Mouse (Mus musculus): ENCODE measurements around the gene Adamts15.

The Adamts15 gene

GRCm38 (mm10) chr9:30920736-30921135, 1.5 kb downstream of the Adamts15 start:
- no peak for DNase-seq

GRCm38 (mm10) chr9:30919686-30920085, 2.6 kb downstream of the Adamts15 start:
- no peak for DNase-seq

DNA sequence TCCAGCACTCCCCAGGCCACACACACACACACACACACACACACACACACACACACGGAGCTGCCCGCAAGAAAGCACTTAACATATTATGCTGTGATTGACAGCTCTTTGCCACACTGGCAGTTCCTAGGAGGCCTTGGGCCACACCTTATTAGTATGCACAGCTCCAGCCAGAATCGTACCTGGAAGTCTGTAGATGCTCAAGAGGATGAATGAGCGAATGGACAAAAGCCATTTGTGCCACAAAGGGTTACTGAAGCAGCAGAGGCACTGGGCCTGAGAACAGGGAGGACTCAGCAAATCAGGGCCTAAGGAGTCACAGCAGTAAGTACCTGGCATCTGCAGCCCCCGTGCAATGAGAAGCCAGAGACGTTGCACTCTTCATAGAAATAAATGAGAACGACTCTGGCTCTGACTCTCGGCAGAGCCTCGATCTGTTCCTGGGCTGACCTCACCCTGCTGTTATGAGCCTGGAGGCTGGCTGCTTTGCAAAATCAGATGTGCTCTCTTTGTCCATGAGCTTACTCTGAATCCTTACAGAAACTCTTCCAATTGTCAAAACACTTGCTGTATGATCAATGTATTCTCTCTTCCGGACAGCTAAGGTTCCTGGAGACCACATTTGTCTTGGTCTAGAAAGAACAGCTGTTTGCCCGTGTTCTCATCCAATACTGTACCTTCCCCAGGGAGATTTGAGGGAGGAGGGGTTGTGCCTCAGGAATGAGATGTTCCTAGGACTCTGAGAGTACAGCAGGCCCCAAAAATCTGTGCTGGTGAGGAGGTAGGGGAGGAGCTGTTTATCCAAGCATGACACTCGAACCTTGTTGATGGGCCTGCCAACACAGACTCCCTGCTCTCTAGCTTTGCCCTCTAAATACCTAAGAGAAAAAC, 3.5 kb downstream of the Adamts15 start:
- no peak for DNase-seq

GRCm38 (mm10) chr9:30916266-30916968, 5.8 kb downstream of the Adamts15 start:
- DNase-seq = no peak

DNA sequence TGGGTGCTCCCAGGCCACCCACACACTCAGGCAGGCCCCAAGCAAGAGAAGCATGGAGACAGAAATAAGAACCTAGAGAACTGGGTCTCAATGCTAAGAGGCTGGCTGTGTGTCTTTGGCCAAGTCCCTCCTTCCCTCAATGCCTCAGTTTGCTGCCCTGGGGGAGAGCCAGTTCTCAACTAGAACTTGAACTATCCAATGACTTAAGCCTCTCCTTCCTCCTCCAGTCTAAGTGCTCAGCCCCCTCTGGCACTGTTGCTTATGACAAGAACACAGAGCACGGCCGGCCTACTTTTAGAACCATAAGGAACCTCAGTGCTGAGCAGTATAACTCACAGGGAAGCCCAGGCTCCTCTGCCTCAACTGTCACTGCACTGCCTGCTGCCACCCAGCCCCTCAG, 8.0 kb downstream of the Adamts15 start:
- no peak for DNase-seq

GRCm38 (mm10) chr9:30913429-30913828, 8.8 kb downstream of the Adamts15 start:
- DNase-seq = no peak

DNA sequence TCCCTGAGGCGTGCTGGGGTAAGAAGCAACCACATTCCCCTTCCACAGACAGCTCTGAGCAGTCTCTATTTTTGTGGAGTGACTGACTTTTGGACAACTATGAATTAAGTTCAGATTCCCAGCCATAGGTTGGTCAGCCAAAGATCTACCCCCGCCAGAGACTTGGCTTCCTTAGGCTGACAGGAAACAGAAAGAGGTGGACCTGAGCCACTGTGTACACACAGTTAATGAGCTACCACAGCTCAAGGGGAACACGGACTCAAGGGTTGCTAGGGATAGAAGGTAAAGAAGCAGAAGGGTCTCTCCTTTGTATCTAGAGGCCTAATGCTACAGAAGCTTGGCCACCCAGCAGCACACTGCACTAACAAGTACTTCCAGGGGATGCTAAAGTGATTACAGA, 10.1 kb downstream of the Adamts15 start:
- no peak for DNase-seq

- no peak for DNase-seq
Measured at GRCm38 (mm10) chr9:30910491-30910890, 11.8 kb downstream of the Adamts15 start.

GRCm38 (mm10) chr9:30908973-30909372, 13.3 kb downstream of the Adamts15 start:
- DNase-seq = no peak

GRCm38 (mm10) chr9:30908296-30908690, 14.0 kb downstream of the Adamts15 start:
- DNase-seq = no peak

- no peak for DNase-seq
Measured at GRCm38 (mm10) chr9:30907677-30908295, 14.5 kb downstream of the Adamts15 start.

- no peak for DNase-seq
Measured at GRCm38 (mm10) chr9:30906426-30906825, 15.8 kb downstream of the Adamts15 start.

- DNase-seq = no peak
Measured at GRCm38 (mm10) chr9:30905861-30906260, 16.4 kb downstream of the Adamts15 start.

DNA sequence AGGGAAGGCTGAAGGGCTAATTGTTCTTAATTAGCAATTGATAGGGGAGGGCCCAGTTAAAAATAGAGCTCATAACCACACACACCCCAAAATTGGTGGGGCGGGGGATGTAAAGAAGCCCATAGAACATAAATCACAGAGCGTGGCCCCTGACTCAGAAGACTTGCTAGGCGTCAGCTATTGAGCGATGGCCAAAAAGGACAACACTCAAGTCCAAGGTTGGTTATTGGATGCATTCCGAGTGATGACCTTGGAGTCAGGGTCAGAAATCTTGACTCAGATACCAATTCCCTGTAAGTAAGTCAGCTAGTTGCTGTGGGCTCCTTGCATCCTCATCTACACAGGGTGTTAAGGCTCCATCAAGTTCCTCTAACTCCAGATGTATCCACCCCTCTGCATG, 19.0 kb downstream of the Adamts15 start:
- DNase-seq = no peak

DNA sequence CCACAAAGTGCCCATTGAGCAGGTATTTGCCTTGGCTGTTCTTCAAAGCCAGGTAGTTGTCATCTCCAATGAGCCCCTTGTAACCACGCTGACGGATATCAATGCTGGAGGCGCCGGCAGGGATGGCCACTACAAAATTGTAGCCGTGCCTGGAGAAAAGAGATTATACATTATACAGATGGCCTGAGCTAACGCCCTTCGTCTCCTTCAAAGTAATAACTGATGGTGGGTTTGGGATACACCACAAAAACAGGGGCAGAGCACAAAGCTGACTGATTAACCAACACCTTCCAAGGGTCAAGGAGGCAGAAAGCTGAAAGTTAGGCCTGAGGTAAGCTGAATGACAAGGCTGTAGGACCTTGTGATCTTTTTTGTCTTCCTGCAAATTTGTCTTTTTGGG, 19.6 kb downstream of the Adamts15 start:
- DNase-seq = no peak

- DNase-seq = no peak
Measured at GRCm38 (mm10) chr9:30902152-30902551, 20.1 kb downstream of the Adamts15 start.

DNA sequence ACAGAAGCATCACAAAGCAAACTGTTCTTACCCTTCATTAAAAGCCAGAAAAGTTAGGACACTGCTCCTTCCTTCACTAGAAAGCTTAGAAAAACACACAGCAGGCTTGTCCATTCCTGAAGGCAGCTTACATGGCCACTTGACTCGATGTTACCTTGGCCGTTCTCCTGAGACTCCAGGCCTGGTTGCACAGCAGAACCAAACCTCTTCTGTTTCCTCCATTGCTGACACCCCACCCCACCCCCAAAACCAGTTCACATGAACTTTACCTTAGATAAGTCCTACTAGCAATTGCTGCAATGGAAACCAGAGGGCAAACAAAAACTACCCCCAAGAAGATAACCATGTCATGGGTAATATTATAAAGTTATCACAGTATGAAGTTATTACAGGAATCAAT, 25.1 kb downstream of the Adamts15 start:
- DNase-seq = no peak

DNA sequence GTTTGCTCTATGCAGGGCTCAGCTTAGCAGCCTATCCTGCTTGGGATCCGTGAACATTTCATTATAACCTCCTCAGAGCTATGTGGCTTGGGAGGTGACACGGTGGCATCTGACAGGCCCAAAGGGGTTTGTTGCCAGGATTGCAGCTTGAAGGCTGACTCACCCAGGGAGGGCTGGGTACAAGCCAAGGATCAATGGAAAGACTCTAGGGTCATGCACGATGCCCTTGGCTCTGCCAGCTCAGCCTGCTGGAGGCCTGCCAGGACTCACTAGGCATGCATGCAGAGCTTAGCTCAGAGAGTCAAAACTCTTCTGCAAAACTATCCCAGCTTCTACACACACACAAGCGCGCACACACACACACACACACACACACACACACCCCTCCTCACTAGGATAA, 25.5 kb downstream of the Adamts15 start:
- DNase-seq = no peak

DNA sequence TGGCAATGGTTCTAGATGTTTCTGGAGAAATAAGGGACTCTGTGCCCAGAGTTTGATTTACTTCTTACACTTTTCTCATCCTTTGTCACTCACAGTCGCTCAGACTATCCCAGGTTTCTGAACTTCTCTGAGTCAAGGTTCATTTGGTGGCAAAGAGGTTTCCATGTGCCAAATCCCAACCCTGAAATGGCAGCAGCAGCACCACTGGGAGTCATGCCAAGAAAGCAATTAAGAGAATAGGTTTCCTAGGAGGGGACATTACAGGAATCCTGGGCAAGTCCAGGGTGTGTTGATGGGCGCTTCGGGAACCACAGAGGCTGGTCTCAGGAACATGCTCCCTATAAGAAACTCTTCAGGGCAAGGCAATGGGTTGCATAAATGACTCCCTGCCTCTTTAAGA, 26.6 kb downstream of the Adamts15 start:
- no peak for DNase-seq

DNA sequence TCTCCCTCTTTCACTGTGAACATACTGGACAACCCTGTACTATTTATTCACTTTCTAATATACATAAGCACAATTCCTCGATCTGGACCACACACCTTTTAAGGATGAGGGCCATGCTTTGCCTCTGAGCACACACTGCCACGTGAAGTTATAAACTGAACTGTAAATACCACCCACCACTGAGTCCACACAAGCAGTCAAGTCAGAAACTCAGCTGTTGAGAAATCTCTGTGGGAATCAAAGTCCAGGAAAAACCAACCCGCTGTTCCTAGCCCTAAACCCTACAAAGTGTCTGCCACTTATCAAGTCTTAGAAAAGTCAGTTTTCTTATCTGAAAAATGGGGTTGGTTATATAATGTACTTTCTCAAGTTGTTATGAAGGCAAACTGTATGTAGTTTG, 36.0 kb downstream of the Adamts15 start:
- no peak for DNase-seq

GRCm38 (mm10) chr9:30880553-30880952, 41.7 kb downstream of the Adamts15 start:
- DNase-seq = no peak

DNA sequence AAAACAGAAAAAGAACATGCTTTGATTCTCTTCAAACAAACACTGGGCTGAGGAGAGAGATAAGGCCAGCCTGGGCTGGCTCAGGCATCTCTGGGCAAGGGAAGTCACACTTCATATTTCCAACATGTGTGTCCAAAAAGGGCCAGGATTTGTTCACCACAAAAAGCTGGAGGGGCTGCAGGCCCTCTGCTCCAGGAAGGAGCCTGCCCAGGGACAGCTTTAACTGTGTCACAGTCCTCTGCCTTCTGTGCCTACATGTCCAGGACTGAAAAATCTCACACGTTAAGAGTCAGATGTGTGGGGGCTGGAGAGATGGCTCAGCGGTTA, 42.3 kb downstream of the Adamts15 start:
- DNase-seq = no peak

DNA sequence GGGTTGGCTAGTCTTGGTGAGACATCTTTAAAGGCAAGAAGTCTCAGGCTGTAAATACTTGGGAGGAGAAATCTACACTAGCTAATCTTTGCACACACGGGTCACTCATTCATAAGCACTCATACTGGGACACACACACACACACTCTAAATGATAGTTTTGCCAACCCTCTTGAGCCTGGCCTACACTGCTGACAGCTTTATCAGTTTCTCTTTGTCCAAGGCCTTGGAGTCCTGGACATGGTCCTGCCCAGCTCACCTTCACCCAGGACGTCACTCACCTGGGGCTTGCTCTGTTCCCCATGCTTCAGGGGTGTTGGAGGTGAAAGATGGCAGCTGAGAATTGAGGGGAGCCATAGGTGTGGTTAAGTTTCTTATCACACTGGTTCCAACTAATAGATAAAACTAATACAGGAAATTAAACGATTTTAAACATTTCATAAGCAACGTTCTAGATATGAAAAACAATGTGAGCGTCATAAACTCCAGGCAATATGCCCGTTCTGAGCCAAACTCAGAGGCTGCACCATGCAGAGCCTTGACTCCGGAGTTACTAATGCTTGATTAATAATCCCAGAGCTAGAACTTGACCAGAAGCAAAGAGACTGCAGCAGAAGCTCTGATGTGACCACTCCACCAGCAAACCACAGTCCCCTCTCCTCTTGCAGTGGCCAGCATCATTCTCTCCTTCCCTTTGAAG, 42.9 kb downstream of the Adamts15 start:
- DNase-seq = no peak

Data from right cerebral cortex, postnatal 25 days (tissue).